Mouse (Mus musculus) spleen, embryonic (tissue): ENCODE results near the gene Cpeb3.

Experiments
- CTCF ChIA-PET: fragments of 350-600 bp; sonication (Branson Sonifier 250); formaldehyde crosslinking; loops from one replicate; lab custom pipeline; 2022; lab: Charles Lee

The Cpeb3 gene

GRCm38 (mm10) chr19:37048507-37048906, 159.9 kb downstream of the Cpeb3 start:
- CTCF ChIA-PET = no interaction called here

GRCm38 (mm10) chr19:37044431-37044830, 164.0 kb downstream of the Cpeb3 start:
- CTCF ChIA-PET = no interaction called here

GRCm38 (mm10) chr19:37040906-37041305, 167.5 kb downstream of the Cpeb3 start:
- CTCF ChIA-PET = no interaction called here

- CTCF ChIA-PET = no interaction called here
These were observed 176.0 kb downstream of the Cpeb3 start for GRCm38 (mm10) chr19:37032364-37032763.

- CTCF ChIA-PET = no interaction called here
These were observed 177.0 kb downstream of the Cpeb3 start for GRCm38 (mm10) chr19:37031446-37031845.

- CTCF ChIA-PET = no interaction called here
These were observed 178.6 kb downstream of the Cpeb3 start for GRCm38 (mm10) chr19:37029771-37030170.

GRCm38 (mm10) chr19:37026408-37026807, 182.0 kb downstream of the Cpeb3 start:
- CTCF ChIA-PET = no interaction called here

- CTCF ChIA-PET = no interaction called here
These were observed 182.5 kb downstream of the Cpeb3 start for GRCm38 (mm10) chr19:37025839-37026319.

GRCm38 (mm10) chr19:37022146-37022545, 186.3 kb downstream of the Cpeb3 start:
- CTCF ChIA-PET = no interaction called here

GRCm38 (mm10) chr19:37020951-37021350, 187.4 kb downstream of the Cpeb3 start:
- CTCF ChIA-PET = no interaction called here

GRCm38 (mm10) chr19:37020531-37020930, 187.9 kb downstream of the Cpeb3 start:
- CTCF ChIA-PET = no interaction called here

GRCm38 (mm10) chr19:37018931-37019330, 189.5 kb downstream of the Cpeb3 start:
- CTCF ChIA-PET = no interaction called here

GRCm38 (mm10) chr19:37018411-37018810, 190.0 kb downstream of the Cpeb3 start:
- CTCF ChIA-PET = no interaction called here

GRCm38 (mm10) chr19:37016890-37017289, 191.5 kb downstream of the Cpeb3 start:
- CTCF ChIA-PET = no interaction called here

- CTCF ChIA-PET = no interaction called here
These were observed 194.0 kb downstream of the Cpeb3 start for GRCm38 (mm10) chr19:37014173-37014939.

GRCm38 (mm10) chr19:37013461-37013860, 194.9 kb downstream of the Cpeb3 start:
- CTCF ChIA-PET = interaction anchor here (0.6 kb wide), 1 partner anchor 169 kb away, joined by 15 read pairs; no protein-coding TSS in a partner anchor

GRCm38 (mm10) chr19:37009878-37010281, 198.5 kb downstream of the Cpeb3 start:
- CTCF ChIA-PET = no interaction called here

GRCm38 (mm10) chr19:37004557-37004956, 203.8 kb downstream of the Cpeb3 start:
- CTCF ChIA-PET = no interaction called here
